Mouse (Mus musculus): Measurements from ENCODE around the gene Tmem141.

Tmem141 gene

DNA sequence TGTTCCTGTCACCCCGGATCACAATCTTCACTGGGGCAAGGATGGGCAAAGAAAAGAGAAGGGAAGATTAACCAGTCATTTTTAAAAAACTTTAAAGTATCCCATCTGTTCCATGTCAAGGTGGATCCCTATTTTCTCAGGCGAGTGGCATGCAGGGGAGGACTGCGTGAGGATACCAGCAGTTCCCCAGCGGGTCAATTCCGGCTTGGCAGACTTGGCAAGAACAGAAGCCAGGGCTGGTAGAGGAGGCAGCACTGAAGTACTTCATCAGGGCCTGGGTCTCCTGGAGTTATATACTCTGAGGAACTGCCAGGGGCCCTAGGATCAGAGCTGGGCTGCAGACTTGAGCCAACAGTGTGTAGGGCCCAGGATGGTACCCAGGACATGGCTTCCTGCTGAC lies 19.3 kb downstream of the Tmem141 start:
- DNase-seq, result no peak

DNA sequence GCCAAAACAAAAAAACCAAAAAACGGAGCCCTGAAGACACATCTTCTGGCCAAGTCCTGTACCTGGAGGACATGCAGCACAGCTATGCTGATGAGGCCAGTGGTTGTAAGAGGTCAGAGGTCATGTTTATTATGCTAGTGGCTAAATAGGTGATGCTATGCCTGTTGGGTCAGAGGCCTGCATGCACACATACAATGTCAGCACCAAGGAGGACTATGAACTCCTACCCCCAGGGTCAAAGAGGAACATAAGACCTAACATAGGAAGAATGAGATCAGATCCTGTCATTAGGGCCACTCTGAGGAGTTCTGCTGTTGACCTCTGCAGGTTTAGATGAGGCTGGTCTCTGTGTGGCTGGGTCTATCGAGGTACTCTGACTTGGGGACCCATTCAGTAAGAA lies 21.8 kb downstream of the Tmem141 start:
- no peak for DNase-seq

- no peak for DNase-seq
These were observed 23.1 kb downstream of the Tmem141 start for GRCm38 (mm10) chr2:25598749-25599148.

- DNase-seq, result no peak
These were observed 24.9 kb downstream of the Tmem141 start for GRCm38 (mm10) chr2:25596765-25597510.

GRCm38 (mm10) chr2:25591863-25592262 lies 29.9 kb downstream of the Tmem141 start:
- peak; percentile 46 for DNase-seq

DNA sequence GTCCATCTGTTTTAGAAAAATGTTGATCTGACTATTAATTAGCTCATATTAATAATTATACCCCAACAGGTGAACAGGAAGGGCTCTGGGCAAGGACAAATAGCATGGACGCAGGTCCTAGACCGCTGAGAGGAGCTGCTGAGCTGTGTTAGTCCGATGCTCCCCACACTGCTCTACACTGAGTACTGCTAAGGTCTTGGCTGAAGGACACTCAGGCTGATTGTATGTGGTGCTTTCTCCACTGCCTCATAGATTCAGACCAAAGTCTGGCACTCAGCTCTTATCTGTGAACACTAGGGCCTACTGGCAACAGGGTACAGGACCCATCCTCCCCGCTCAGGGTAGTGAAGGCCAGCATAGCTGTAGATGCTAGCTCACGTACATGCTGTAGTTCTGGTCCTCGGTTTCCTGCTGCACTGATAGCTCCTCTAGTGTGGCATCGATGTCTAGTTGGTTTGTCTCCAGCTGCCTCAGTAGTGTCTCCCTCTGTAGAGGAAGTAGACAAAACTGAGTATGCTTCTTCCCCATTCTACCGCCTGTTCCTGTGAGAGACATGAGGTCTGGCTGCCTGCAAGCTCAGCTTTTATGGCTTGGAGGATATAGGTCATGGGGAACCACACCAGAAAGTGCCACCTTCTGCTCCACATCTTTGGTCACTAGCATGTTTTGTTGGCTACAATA lies 33.4 kb downstream of the Tmem141 start:
- DNase-seq, result no peak

- no peak for DNase-seq
These were observed 34.5 kb downstream of the Tmem141 start for GRCm38 (mm10) chr2:25587290-25587689.

DNA sequence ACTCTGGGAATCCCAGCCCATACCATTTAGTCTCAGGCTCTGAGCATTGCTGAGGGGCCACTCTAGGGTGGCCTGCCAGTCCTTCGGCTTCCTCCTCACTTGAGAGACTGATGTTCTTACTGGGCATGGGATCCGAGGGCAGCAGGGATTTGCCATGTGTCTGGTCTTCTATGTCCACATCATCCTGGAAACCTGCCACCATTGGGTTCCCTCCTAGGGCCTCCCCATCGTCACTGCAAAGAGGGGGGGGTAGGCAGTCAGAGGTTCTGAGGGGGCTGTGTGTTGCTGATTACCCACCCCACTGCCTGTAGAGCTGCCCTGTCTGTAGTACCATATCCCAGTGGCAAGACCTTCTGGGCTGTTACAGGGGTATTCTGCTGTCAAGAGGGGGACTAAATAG lies 36.2 kb downstream of the Tmem141 start:
- DNase-seq, result no peak

DNA sequence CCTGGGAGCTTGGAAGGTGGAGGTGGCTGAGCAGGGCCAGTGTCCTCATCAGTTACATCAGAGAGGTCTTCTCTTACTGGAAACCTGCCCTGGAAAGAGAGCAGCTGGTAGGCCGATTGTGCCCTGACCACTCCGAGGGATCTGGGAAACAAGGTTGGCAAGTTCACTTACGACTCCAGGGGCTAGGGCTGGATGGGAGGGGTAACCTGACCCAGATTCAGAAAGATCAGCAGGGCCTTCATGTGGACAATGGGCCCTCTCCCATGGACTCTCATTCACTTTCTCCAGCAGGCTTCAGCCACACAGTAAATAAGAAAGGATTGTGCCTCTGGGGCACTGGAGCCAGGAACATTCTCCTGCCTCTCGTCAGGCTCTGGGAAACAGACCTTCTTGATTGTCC lies 36.9 kb downstream of the Tmem141 start:
- DNase-seq, result no peak

DNA sequence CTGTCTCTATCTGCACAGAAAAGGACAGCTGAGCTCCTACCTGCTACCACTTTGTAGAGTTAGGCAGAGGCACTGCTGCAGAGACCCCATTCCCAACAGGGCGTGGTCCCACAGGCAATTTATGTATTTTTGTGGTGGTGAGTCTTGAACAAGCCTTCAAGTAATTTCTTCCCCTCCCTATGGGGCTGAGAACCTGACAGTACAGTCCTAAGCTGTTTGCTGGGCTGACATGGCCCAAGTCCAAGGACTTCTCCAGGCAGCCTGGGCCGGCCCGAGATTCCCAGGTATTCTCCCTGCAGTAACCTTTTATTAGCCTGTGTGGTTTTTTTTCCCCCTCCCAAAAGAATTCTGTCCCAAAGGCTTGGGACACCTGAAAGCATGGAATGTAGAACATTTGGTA lies 37.7 kb downstream of the Tmem141 start:
- no peak for DNase-seq

- no peak for DNase-seq
These were observed 38.2 kb downstream of the Tmem141 start for GRCm38 (mm10) chr2:25583571-25583970.

GRCm38 (mm10) chr2:25583120-25583481 lies 38.7 kb downstream of the Tmem141 start:
- DNase-seq, result peak; percentile 39

- DNase-seq, result peak; percentile 90
These were observed 39.2 kb downstream of the Tmem141 start for GRCm38 (mm10) chr2:25582466-25583119.

GRCm38 (mm10) chr2:25581901-25582301 lies 39.9 kb downstream of the Tmem141 start:
- DNase-seq, result peak; percentile 38

- peak; percentile 88 for DNase-seq
These were observed 40.4 kb downstream of the Tmem141 start, which contains the start of gene Ajm1 for GRCm38 (mm10) chr2:25581294-25581864. Gene Ajm1 (minus strand): TSS chr2:25581757.

DNA sequence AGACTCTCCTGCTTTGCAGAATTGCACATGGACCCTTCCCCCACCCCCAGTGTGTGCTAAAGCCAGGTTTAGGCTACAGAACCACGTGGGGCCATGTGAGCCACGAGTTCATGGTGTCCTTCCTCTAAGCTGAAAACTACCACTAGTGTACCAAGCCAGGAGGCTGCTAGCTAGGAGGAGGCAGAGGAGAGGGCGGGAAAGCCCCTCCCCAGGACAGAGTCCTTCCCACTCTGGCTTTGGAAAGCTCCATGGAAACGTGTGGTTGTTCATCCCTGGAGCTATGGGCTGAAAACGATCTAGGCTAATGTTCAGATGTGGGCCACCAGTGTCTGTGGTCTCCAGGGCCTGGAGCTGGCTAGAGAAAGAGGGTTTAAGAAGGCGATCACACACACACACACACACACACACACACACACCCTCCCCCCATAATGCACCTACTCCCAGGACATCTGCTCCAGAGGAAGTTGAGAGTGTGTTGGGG lies 41.1 kb downstream of the Tmem141 start:
- peak; percentile 47 for DNase-seq

- peak; percentile 65 for DNase-seq
These were observed 41.9 kb downstream of the Tmem141 start for GRCm38 (mm10) chr2:25579737-25580460.

GRCm38 (mm10) chr2:25578796-25579736 lies 42.7 kb downstream of the Tmem141 start:
- no peak for DNase-seq

DNA sequence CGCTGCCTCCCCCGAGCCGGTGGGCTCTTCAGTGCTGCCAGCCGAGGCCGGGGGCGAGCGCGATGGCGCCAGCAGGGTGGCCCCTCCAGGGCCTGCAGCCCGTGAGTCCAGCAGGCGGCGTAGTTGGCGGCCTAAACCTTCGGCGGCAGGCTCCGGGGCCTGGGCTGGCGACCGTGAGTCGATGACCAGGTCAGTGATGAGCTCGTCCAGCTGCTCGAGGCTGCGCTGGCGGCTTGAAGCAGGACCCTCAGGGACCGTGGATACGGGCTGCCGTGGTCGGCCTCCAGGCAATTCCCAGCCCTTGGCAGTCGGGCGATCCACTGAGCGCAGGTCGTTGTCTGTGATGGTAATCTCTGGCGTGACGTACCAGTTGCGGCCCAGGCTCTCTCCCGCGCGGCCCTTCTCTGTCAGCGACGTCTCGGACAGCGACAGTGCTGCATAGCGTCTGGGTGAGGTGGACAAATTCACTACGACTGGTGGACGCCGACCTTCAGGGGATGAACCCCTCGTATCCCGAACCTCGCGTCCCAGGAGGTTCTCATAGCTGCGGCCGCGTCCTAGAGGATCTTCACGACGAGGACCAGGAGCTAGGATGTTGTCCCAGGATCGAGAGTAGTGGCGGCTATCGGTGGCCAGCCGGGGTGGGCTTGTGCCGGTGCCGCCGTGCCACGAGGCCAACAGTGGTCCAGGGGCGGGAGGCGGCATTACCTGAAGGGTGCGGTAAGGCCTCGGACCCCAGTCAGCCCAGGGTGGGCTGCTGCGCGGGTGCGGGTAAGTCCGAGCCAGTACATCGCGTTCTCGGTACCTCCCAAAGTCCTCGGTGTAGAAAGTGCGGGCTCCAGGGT lies 43.6 kb downstream of the Tmem141 start:
- DNase-seq, result no peak
